Mouse (Mus musculus): ENCODE results near the gene Bbs9.

GRCm38 (mm10) chr9:22697811-22698210 lies 222.3 kb downstream of the Bbs9 start:
- TF ChIP-seq MAFK (IDR thresholded peaks at IDR 0.05; ENCODE audit: insufficient read depth, low read depth, low read length) (no peak), ZC3H11A (IDR thresholded peaks at IDR 0.05; ENCODE audit: borderline replicate concordance, low read depth, low read length) (no peak), ZNF384 (IDR thresholded peaks at IDR 0.05; ENCODE audit: low read depth, low read length) (no peak), CHD2 (IDR thresholded peaks at IDR 0.05; ENCODE audit: low read depth, low read length) (no peak)

All from ES-E14 (cell line).